Mouse (Mus musculus): ENCODE data around the gene Tcl1b5. TPM values are rescaled to one million over a fixed set of nuclear protein-coding genes. Genes with fewer than 3 reads are reported as not detected.

The Tcl1b5 gene
- polyA plus RNA-seq (2021; fragmentation: Nextera tagmentation) = not detected in 2 replicates
- long read RNA-seq, experiment 1 = 0 reads
- long read RNA-seq, experiment 2 = 0 reads

GRCm38 (mm10) chr12:105176044-105176443, at the start of gene Tcl1b5:
Gene Tcl1b5 (plus strand): TSS chr12:105176344.

GRCm38 (mm10) chr12:105145714-105146113, 30.4 kb upstream of the Tcl1b5 start, which contains the start of gene Tcl1b2:
Gene Tcl1b2 (plus strand): TSS chr12:105146014.

GRCm38 (mm10) chr12:105159390-105159789, 16.8 kb upstream of the Tcl1b5 start, which contains the start of gene Tcl1b1:
Gene Tcl1b1 (plus strand): TSS chr12:105159690.

GRCm38 (mm10) chr12:105190743-105191142, 14.6 kb downstream of the Tcl1b5 start, which contains the start of gene Tcl1b3:
Gene Tcl1b3 (plus strand): TSS chr12:105191043.

GRCm38 (mm10) chr12:105201657-105202056, 25.5 kb downstream of the Tcl1b5 start, which contains the start of gene Tcl1b4:
Gene Tcl1b4 (plus strand): TSS chr12:105201957.

GRCm38 (mm10) chr12:105222601-105223319, 46.6 kb downstream of the Tcl1b5 start, which contains the start of gene Tcl1:
Gene Tcl1 (minus strand): TSS chr12:105222793.

Other genes starting within 250 kb of the Tcl1b5 start
- 0.22 and 0.58 TPM in 2 replicates for gene Syne3, start 166.5 kb upstream of the Tcl1b5 start, polyA plus RNA-seq (2021; fragmentation: Nextera tagmentation)
- gene Glrx5, start 143.7 kb upstream of the Tcl1b5 start, polyA plus RNA-seq (2021; fragmentation: Nextera tagmentation) = 22.6 and 69.9 TPM in 2 replicates
- not detected in 2 replicates for gene Tcl1b2, start 30.3 kb upstream of the Tcl1b5 start, polyA plus RNA-seq (2021; fragmentation: Nextera tagmentation)
- gene Tcl1b1, start 16.7 kb upstream of the Tcl1b5 start, polyA plus RNA-seq (2021; fragmentation: Nextera tagmentation) = not detected in 2 replicates
- gene Tcl1b3, start 14.7 kb downstream of the Tcl1b5 start, polyA plus RNA-seq (2021; fragmentation: Nextera tagmentation) = not detected in 2 replicates
- not detected in 2 replicates for gene Tcl1b4, start 25.6 kb downstream of the Tcl1b5 start, polyA plus RNA-seq (2021; fragmentation: Nextera tagmentation)
- gene Tcl1, start 46.4 kb downstream of the Tcl1b5 start, polyA plus RNA-seq (2021; fragmentation: Nextera tagmentation) = not detected in 2 replicates
- gene Tunar, start 157.5 kb downstream of the Tcl1b5 start, polyA plus RNA-seq (2021; fragmentation: Nextera tagmentation) = 2.6 and 3.9 TPM in 2 replicates

Measured in left cerebral cortex, adult 6 months (tissue).